ENCODE assay signal across 9 mouse cellular contexts in the genomic region with DNA sequence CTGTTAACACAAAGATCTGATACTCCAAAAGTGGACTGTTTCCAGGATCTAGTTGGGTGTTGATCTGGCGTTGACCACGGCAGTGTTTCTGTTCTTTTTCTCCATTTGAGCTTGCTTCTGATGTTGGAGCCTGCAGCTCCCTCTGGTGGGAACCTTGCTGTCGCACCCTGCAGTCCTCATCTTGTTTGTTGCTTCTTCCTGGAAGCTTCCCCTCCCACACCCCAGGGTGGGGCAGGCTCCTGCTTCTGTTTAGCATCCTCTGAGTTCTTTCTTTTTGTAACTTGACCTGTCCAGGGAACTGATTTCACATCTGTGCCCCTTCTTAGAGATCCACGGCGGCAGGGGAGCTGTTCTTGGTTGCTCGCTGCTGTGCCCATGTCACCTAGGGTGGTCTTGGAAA. TPM values are rescaled to one million over a fixed set of nuclear protein-coding genes. Genes with fewer than 3 reads are reported as not detected.
DNase-seq lines count a peak whose midpoint lies in the region; ATAC-seq and TF ChIP-seq lines count a peak whose summit lies in the region.
"Had no signal": no experiment of that assay in that cellular context is flagged by ENCODE, and none has a peak within 500 bp of the region (broad histone marks: within the 10 kb centered on the region; RNA-seq: fewer than 3 reads in every experiment).

No protein-coding gene starts in this region.

- no peak overlapping the region for H3ac ChIP-seq in myocyte (ENCODE audit: control insufficient read depth, insufficient read length)

- no peaks in the 10 kb centered on the region for H3K4me1 ChIP-seq in hindbrain, postnatal 0 days (ENCODE audit: insufficient read depth, low read length)
- H3K4me1 ChIP-seq: neural tube, embryonic 12.5 days had no signal

- no peak for TF ChIP-seq POLR2A in myocyte (IDR thresholded peaks at IDR 0.05; ENCODE audit: insufficient read length, low read depth)

- H3K27me3 ChIP-seq in hindbrain, postnatal 0 days (ENCODE audit: insufficient read depth, low read length), result no peaks in the 10 kb centered on the region
- no peaks in the 10 kb centered on the region for H3K27me3 ChIP-seq in myocyte (ENCODE audit: control insufficient read depth, insufficient read depth, insufficient read length)
- H3K27me3 ChIP-seq: neural tube, embryonic 12.5 days had no signal

- peak; percentile 77 for TF ChIP-seq CTCF in hindbrain, postnatal 0 days (IDR thresholded peaks at IDR 0.05; ENCODE audit: low read depth)

- no peak for ATAC-seq in hindbrain, postnatal 0 days

- H3K4me3 ChIP-seq in hindbrain, postnatal 0 days (ENCODE audit: low read length), result no peak overlapping the region
- H3K4me3 ChIP-seq in myocyte, result no peak overlapping the region
- H3K4me3 ChIP-seq: neural tube, embryonic 12.5 days had no signal

- 27% methylated on average over 6 of the region's 6 CpGs for WGBS in hindbrain, postnatal 0 days

- DNase-seq in gastrocnemius, adult 18-20 months (ENCODE audit: low spot score), result peak; percentile 3
- no peak for DNase-seq in gastrocnemius, adult 8-10 months (ENCODE audit: low spot score in 2 of 2)
- peak; percentile 75 for DNase-seq in ES-CJ7 (ENCODE audit: low read depth, low spot score)
- peak; percentile 14 to 39 for DNase-seq in cerebellum, postnatal 25 days
- peak; percentile 51 for DNase-seq in hindbrain, postnatal 0 days (ENCODE audit: low spot score)
- DNase-seq in layer of hippocampus, postnatal 36 days, result peak; percentile 38 to 54
- peak; percentile 44 for DNase-seq in telencephalon, adult 2 months (ENCODE audit: low read depth, low spot score)

- no peaks in the 10 kb centered on the region for H3K9me3 ChIP-seq in hindbrain, postnatal 0 days (ENCODE audit: low read length)
- H3K9me3 ChIP-seq: neural tube, embryonic 12.5 days had no signal

- H3K4me2 ChIP-seq in hindbrain, postnatal 0 days (ENCODE audit: low read depth, low read length), result no peak overlapping the region
- peak overlapping the region; percentile 38 for H3K4me2 ChIP-seq in myocyte (ENCODE audit: low read depth)
- H3K4me2 ChIP-seq: neural tube, embryonic 12.5 days had no signal

- H3K36me3 ChIP-seq in hindbrain, postnatal 0 days (ENCODE audit: insufficient read depth, low read length), result no peaks in the 10 kb centered on the region
- no peaks in the 10 kb centered on the region for H3K36me3 ChIP-seq in myocyte (ENCODE audit: control insufficient read depth, insufficient read depth)
- H3K36me3 ChIP-seq: neural tube, embryonic 12.5 days had no signal

- H3K9ac ChIP-seq in hindbrain, postnatal 0 days (replicated peaks; ENCODE audit: low read length), result no peak overlapping the region
- H3K9ac ChIP-seq: neural tube, embryonic 12.5 days had no signal

- no peak overlapping the region for H3K27ac ChIP-seq in hindbrain, postnatal 0 days
- H3K27ac ChIP-seq: neural tube, embryonic 12.5 days had no signal

- no peaks in the 10 kb centered on the region for H3K79me2 ChIP-seq in myocyte (ENCODE audit: control insufficient read depth, insufficient read depth)

TF ChIP-seq in myocyte, 11 proteins besides CTCF, POLR2A, EP300 and RAD21:
- TF ChIP-seq E2F4 (IDR thresholded peaks at IDR 0.05; ENCODE audit: insufficient read depth) (no peak), REST (IDR thresholded peaks at IDR 0.05; ENCODE audit: insufficient read depth, insufficient read length) (no peak), TCF12 (IDR thresholded peaks at IDR 0.05; ENCODE audit: insufficient read depth, poor library complexity, severe bottlenecking) (no peak), TCF3 (IDR thresholded peaks at IDR 0.05; ENCODE audit: insufficient read length, low read depth) (no peak)

RNA-seq across cellular contexts. Expression of a gene that starts 35.7 kb away (rescaled TPM):
- under 1 TPM; 0.05 TPM for total RNA-seq in gastrocnemius, adult 18-20 months (2021)
- total RNA-seq in gastrocnemius, adult 8-10 months (2022), result under 1 TPM in 1 of 4 experiments, not detected in 3; 0.21 TPM
- 0.65 and 3.1 TPM in 2 replicates for total RNA-seq in hindbrain, postnatal 0 days (2014; rRNA removed)
- 0.25 and 0.37 TPM in 2 replicates for polyA plus RNA-seq in hindbrain, postnatal 0 days (2015; fragmentation: Nextera tagmentation; extraction: Ambion mirVana)
- total RNA-seq in layer of hippocampus, postnatal 36 days (2021), result not detected
- 0.35 TPM for polyA plus RNA-seq in myocyte (2012; fragmentation: generic; extraction: Trizol)
- polyA plus RNA-seq: neural tube, embryonic 12.5 days had no signal

Comparison
In these comparisons a context has a peak if more than half of its experiments do, and no peak if none do; other contexts are left out.
1. DNase-seq: peak in gastrocnemius, adult 18-20 months (single experiment), ES-CJ7 (single experiment), cerebellum, postnatal 25 days (2 of 2), hindbrain, postnatal 0 days (single experiment), layer of hippocampus, postnatal 36 days (2 of 2) and telencephalon, adult 2 months (single experiment); none in gastrocnemius, adult 8-10 months (0 of 2).